Mouse (Mus musculus): Measurements from ENCODE around the gene Nutf2-ps1. TPM values are rescaled to one million over a fixed set of nuclear protein-coding genes. Genes with fewer than 3 reads are reported as not detected.
"Not testable (repeated sequence)": the region's sequence is repeated elsewhere in the genome, so short reads cannot be mapped to it uniquely, and the experiment has no call there.

The Nutf2-ps1 gene
- 635 and 662 TPM in 2 replicates for polyA plus RNA-seq (2016; fragmentation: Nextera tagmentation; extraction: Ambion mirVana)

- not testable (repeated sequence) for H3K4me1 ChIP-seq; H3K27me3 ChIP-seq (ENCODE audit: poor library complexity, severe bottlenecking); H3K27ac ChIP-seq; DNase-seq (ENCODE audit: extremely low spot score, low spot score); H3K36me3 ChIP-seq (replicated peaks); H3K4me3 ChIP-seq
- peaks cover 28% of the 10 kb centered on the region for H3K9me3 ChIP-seq
- WGBS, result 90% methylated on average over 7 of the region's 7 CpGs
These were observed at the start of gene Nutf2-ps1 for GRCm38 (mm10) chr19:53588968-53589367. Gene Nutf2-ps1, minus strand, starts transcription at chr19:53589068.

GRCm38 (mm10) chr19:53638041-53638440, 49.2 kb upstream of the Nutf2-ps1 start:
- no peak for DNase-seq (ENCODE audit: extremely low spot score, low spot score)
- WGBS, result 91% methylated on average over 2 of the region's 2 CpGs
- no peak overlapping the region for H3K27ac ChIP-seq
- no peaks in the 10 kb centered on the region for H3K9me3 ChIP-seq
- no peaks in the 10 kb centered on the region for H3K27me3 ChIP-seq (ENCODE audit: poor library complexity, severe bottlenecking)
- no peak overlapping the region for H3K4me3 ChIP-seq
- peaks cover 93% of the 10 kb centered on the region for H3K36me3 ChIP-seq (replicated peaks)
- H3K4me1 ChIP-seq, result no peaks in the 10 kb centered on the region

GRCm38 (mm10) chr19:53621681-53622080, 32.8 kb upstream of the Nutf2-ps1 start:
- DNase-seq (ENCODE audit: extremely low spot score, low spot score), result no peak
- Histone ChIP-seq H3K27ac (no peak overlapping the region), H3K36me3 (replicated peaks) (peaks cover 97% of the 10 kb centered on the region), H3K4me1 (no peaks in the 10 kb centered on the region), H3K4me3 (no peak overlapping the region), H3K27me3 (ENCODE audit: poor library complexity, severe bottlenecking) (no peaks in the 10 kb centered on the region), H3K9me3 (no peaks in the 10 kb centered on the region)
- 95% methylated on average over 13 of the region's 13 CpGs for WGBS

GRCm38 (mm10) chr19:53608921-53609320, 20.1 kb upstream of the Nutf2-ps1 start:
- Histone ChIP-seq H3K27me3 (ENCODE audit: poor library complexity, severe bottlenecking) (no peaks in the 10 kb centered on the region), H3K36me3 (replicated peaks) (peaks cover 69% of the 10 kb centered on the region), H3K4me1 (peaks cover 10% of the 10 kb centered on the region), H3K9me3 (no peaks in the 10 kb centered on the region), H3K27ac (no peak overlapping the region), H3K4me3 (no peak overlapping the region)
- peak; percentile 29 for DNase-seq (ENCODE audit: extremely low spot score, low spot score)
- WGBS, result 61% methylated on average over 6 of the region's 6 CpGs

- Histone ChIP-seq H3K27me3 (ENCODE audit: poor library complexity, severe bottlenecking) (no peaks in the 10 kb centered on the region), H3K4me3 (peak overlapping the region; percentile 100), H3K27ac (peak overlapping the region; percentile 99), H3K4me1 (peaks cover 17% of the 10 kb centered on the region), H3K36me3 (replicated peaks) (peaks cover 46% of the 10 kb centered on the region), H3K9me3 (no peaks in the 10 kb centered on the region)
- DNase-seq (ENCODE audit: extremely low spot score, low spot score), result no peak
- WGBS, result 24% methylated on average over 11 of the region's 11 CpGs
These were observed 12.4 kb upstream of the Nutf2-ps1 start for GRCm38 (mm10) chr19:53601363-53601655.

GRCm38 (mm10) chr19:53600549-53601362, 11.9 kb upstream of the Nutf2-ps1 start:
- Histone ChIP-seq H3K4me3 (peak overlapping the region; percentile 100), H3K27ac (peak overlapping the region; percentile 99), H3K4me1 (peaks cover 17% of the 10 kb centered on the region), H3K27me3 (ENCODE audit: poor library complexity, severe bottlenecking) (no peaks in the 10 kb centered on the region), H3K9me3 (no peaks in the 10 kb centered on the region), H3K36me3 (replicated peaks) (peaks cover 40% of the 10 kb centered on the region)
- under 1% methylated on average over 82 of the region's 82 CpGs for WGBS
- DNase-seq (ENCODE audit: extremely low spot score, low spot score), result peak; percentile 52

GRCm38 (mm10) chr19:53599757-53600539, 11.1 kb upstream of the Nutf2-ps1 start, which contains the start of gene Smc3:
Gene Smc3, plus strand, starts transcription at chr19:53600398.
- DNase-seq (ENCODE audit: extremely low spot score, low spot score), result peak; percentile 99
- H3K27ac ChIP-seq, result peak within 1 kb of the TSS; percentile 99
- WGBS, result under 1% methylated on average over 69 of the region's 70 CpGs

GRCm38 (mm10) chr19:53596723-53597474, 8.0 kb upstream of the Nutf2-ps1 start:
- DNase-seq (ENCODE audit: extremely low spot score, low spot score), result no peak
- Histone ChIP-seq H3K9me3 (0 out of 2 replicates have a peak, but pooled peaks cover 2% of the 10 kb centered on the region), H3K36me3 (replicated peaks) (peaks cover 4% of the 10 kb centered on the region), H3K4me1 (peaks cover 9% of the 10 kb centered on the region), H3K4me3 (no peak overlapping the region), H3K27me3 (ENCODE audit: poor library complexity, severe bottlenecking) (no peaks in the 10 kb centered on the region), H3K27ac (no peak overlapping the region)
- WGBS, result 74% methylated on average over 7 of the region's 7 CpGs

More at GRCm38 (mm10) chr19:53599757-53600539, 11.1 kb upstream of the Nutf2-ps1 start, which contains the start of gene Smc3:
- peaks cover 17% of the 10 kb centered on the region for H3K4me1 ChIP-seq
- no peaks in the 10 kb centered on the region for H3K27me3 ChIP-seq (ENCODE audit: poor library complexity, severe bottlenecking)
- H3K4me3 ChIP-seq, result peak within 1 kb of the TSS; percentile 100
- no peaks in the 10 kb centered on the region for H3K9me3 ChIP-seq
- H3K36me3 ChIP-seq (replicated peaks), result peaks cover 33% of the 10 kb centered on the region

- H3K36me3 ChIP-seq (replicated peaks); DNase-seq (ENCODE audit: extremely low spot score, low spot score); H3K4me1 ChIP-seq; H3K27me3 ChIP-seq (ENCODE audit: poor library complexity, severe bottlenecking); H3K4me3 ChIP-seq; H3K27ac ChIP-seq: not testable (repeated sequence)
- H3K9me3 ChIP-seq, result peaks cover 32% of the 10 kb centered on the region
- WGBS, result 94% methylated on average over 3 of the region's 3 CpGs
These were observed 1.2 kb downstream of the Nutf2-ps1 start for GRCm38 (mm10) chr19:53587686-53588085.

- H3K9me3 ChIP-seq, result peaks cover 19% of the 10 kb centered on the region
- H3K27me3 ChIP-seq (ENCODE audit: poor library complexity, severe bottlenecking); H3K27ac ChIP-seq; H3K36me3 ChIP-seq (replicated peaks); DNase-seq (ENCODE audit: extremely low spot score, low spot score); H3K4me3 ChIP-seq: not testable (repeated sequence)
- peaks cover 23% of the 10 kb centered on the region for H3K4me1 ChIP-seq
- WGBS, result 88% methylated on average over 8 of the region's 8 CpGs
These were observed 8.6 kb downstream of the Nutf2-ps1 start for GRCm38 (mm10) chr19:53580271-53580670.

- WGBS, result 14% methylated on average over 8 of the region's 8 CpGs
- Histone ChIP-seq H3K27ac (no peak overlapping the region), H3K27me3 (ENCODE audit: poor library complexity, severe bottlenecking) (no peaks in the 10 kb centered on the region), H3K4me1 (peaks cover 31% of the 10 kb centered on the region), H3K4me3 (no peak overlapping the region), H3K36me3 (replicated peaks) (no peaks in the 10 kb centered on the region), H3K9me3 (peaks cover 4% of the 10 kb centered on the region; the same call in 1 of the 2 replicates)
- DNase-seq (ENCODE audit: extremely low spot score, low spot score), result peak; percentile 64
These were observed 10.1 kb downstream of the Nutf2-ps1 start for GRCm38 (mm10) chr19:53578597-53579252.
